7 mouse cellular contexts compared by ENCODE assay signal in genomic region chr12:85745827-85746695, GRCm38 (mm10). TPM values are rescaled to one million over a fixed set of nuclear protein-coding genes. Genes with fewer than 3 reads are reported as not detected.
DNase-seq lines count a peak whose midpoint lies in the region; ATAC-seq and TF ChIP-seq lines count a peak whose summit lies in the region.

Gene Flvcr2, plus strand, starts transcription at chr12:85746539.

- intact Hi-C loops in left cerebral cortex, postnatal 36 days (cut with DNase I): loop anchor here (2.0 kb wide), 1 partner anchor 71 kb away; no protein-coding TSS in a partner anchor

- H3K4me1 ChIP-seq in intestine, postnatal 0 days (replicated peaks; ENCODE audit: control insufficient read depth, insufficient read depth, low read length): 0 out of 2 replicates have a peak, but pooled peaks cover 6% of the 10 kb centered on the region
- peaks cover 17% of the 10 kb centered on the region for H3K4me1 ChIP-seq in midbrain, embryonic 10.5 days

- peak within 1 kb of the TSS; percentile 47 for H3K4me3 ChIP-seq in intestine, postnatal 0 days (ENCODE audit: low read depth, low read length)
- peak within 1 kb of the TSS; percentile 62 for H3K4me3 ChIP-seq in midbrain, embryonic 10.5 days

- peak within 1 kb of the TSS; percentile 40 for H3K9ac ChIP-seq in intestine, postnatal 0 days (ENCODE audit: low read depth, low read length)

- no peaks in the 10 kb centered on the region for H3K27me3 ChIP-seq in intestine, postnatal 0 days (replicated peaks; ENCODE audit: control insufficient read depth, insufficient read depth, low read length)
- peaks cover 35% of the 10 kb centered on the region for H3K27me3 ChIP-seq in midbrain, embryonic 10.5 days (ENCODE audit: low read depth, poor library complexity, severe bottlenecking)

- H3K27ac ChIP-seq in intestine, postnatal 0 days (ENCODE audit: low read depth, low read length): peak within 1 kb of the TSS; percentile 73
- H3K27ac ChIP-seq in midbrain, embryonic 10.5 days (replicated peaks): peak within 1 kb of the TSS; percentile 52; the same call in 1 of the 2 replicates

- H3K4me2 ChIP-seq in intestine, postnatal 0 days (replicated peaks; ENCODE audit: low read depth): peak within 1 kb of the TSS; percentile 82

- no peaks in the 10 kb centered on the region for H3K9me3 ChIP-seq in intestine, postnatal 0 days (ENCODE audit: control insufficient read depth)
- no peaks in the 10 kb centered on the region for H3K9me3 ChIP-seq in midbrain, embryonic 10.5 days (replicated peaks)

- peak; percentile 97 for TF ChIP-seq CTCF in intestine, postnatal 0 days (IDR thresholded peaks at IDR 0.05; ENCODE audit: low read depth)

- no peaks in the 10 kb centered on the region for H3K36me3 ChIP-seq in intestine, postnatal 0 days (ENCODE audit: control insufficient read depth, insufficient read depth)
- no peaks in the 10 kb centered on the region for H3K36me3 ChIP-seq in midbrain, embryonic 10.5 days

- WGBS in intestine, postnatal 0 days: under 1% methylated on average over 48 of the region's 51 CpGs
- WGBS in midbrain, embryonic 10.5 days: 1% methylated on average over 50 of the region's 51 CpGs

- ATAC-seq in granulocyte monocyte progenitor cell, adult 5-6 weeks (replicated peaks; ENCODE audit: poor library complexity, severe bottlenecking): peak; percentile 93
- peak; percentile 85 for ATAC-seq in intestine, postnatal 0 days

- DNase-seq in adrenal gland, adult 8-10 months: peak; percentile 84
- peak; percentile 89 for DNase-seq in embryo, embryonic 11 days
- DNase-seq in left cerebral cortex, postnatal 36 days (ENCODE audit: low spot score in 2 of 2): peak; percentile 58 to 59
- peak; percentile 76 for DNase-seq in midbrain, embryonic 10.5 days (ENCODE audit: low spot score)
- DNase-seq in right cerebral cortex, postnatal 4 days: peak; percentile 68

RNA-seq across cellular contexts. Expression of gene Flvcr2, which starts in this region (rescaled TPM):
- total RNA-seq in adrenal gland, adult 8-10 months (2022): 1 to 10 TPM; 3.3 to 6.3 (median 5.7) TPM
- not detected in 2 replicates for total RNA-seq in granulocyte monocyte progenitor cell, adult 5-6 weeks (2014; fragmentation: Nextera tagmentation)
- not detected in 2 replicates for total RNA-seq in granulocyte monocyte progenitor cell, adult 5-6 weeks (2017)
- 12.2 and 14.9 TPM in 2 replicates for polyA plus RNA-seq in intestine, postnatal 0 days (2015; fragmentation: Nextera tagmentation; extraction: Ambion mirVana)
- total RNA-seq in left cerebral cortex, postnatal 36 days (2021): 1 to 10 TPM; 2.2 to 2.3 TPM
- polyA plus RNA-seq in midbrain, embryonic 10.5 days (2016; fragmentation: Nextera tagmentation; extraction: Ambion mirVana): 0.85 and 1.6 TPM in 2 replicates

Comparison
In these comparisons a context has a peak if more than half of its experiments do, and no peak if none do; other contexts are left out.
1. Peak in every context shown above with its lines: DNase-seq, ATAC-seq, H3K4me3 ChIP-seq and H3K27ac ChIP-seq.
2. Peak in ATAC-seq in granulocyte monocyte progenitor cell, adult 5-6 weeks; RNA of the gene not detected or under 1 TPM.